Mouse (Mus musculus) inflammation-experienced regulatory T-cells, adult 16 weeks (primary cell): ENCODE measurements around the gene Eml2. TPM values are rescaled to one million over a fixed set of nuclear protein-coding genes. Genes with fewer than 3 reads are reported as not detected.

Experiments used
- polyA plus RNA-seq: library from polyadenylated mRNA; unstranded; fragments of 100-300 nt; shearing (Covaris generic); gene quantifications from one replicate; pipeline ENCODE4 v1.2.1, GENCODE M21; 2017

Eml2 gene
- polyA plus RNA-seq: 38.3 TPM

GRCm38 (mm10) chr7:19175708-19176515 is at the start of gene Eml2:
Eml2 (plus strand) TSS chr7:19176421.

GRCm38 (mm10) chr7:19148875-19149541 is 27.2 kb upstream of the Eml2 start, which contains the start of gene Qpctl:
Qpctl (minus strand) TSS chr7:19149291.

GRCm38 (mm10) chr7:19149626-19150025 is 26.6 kb upstream of the Eml2 start, which contains the start of gene Snrpd2:
Snrpd2 (plus strand) TSS chr7:19149722.

GRCm38 (mm10) chr7:19165656-19166423 is 10.4 kb upstream of the Eml2 start, which contains the start of gene Gipr:
Gipr (minus strand) TSS chr7:19166127.

GRCm38 (mm10) chr7:19211996-19212755 is 36.0 kb downstream of the Eml2 start, which contains the start of gene Gpr4:
Gpr4 (plus strand) TSS chr7:19212538.

GRCm38 (mm10) chr7:19227883-19228792 is 51.9 kb downstream of the Eml2 start, which contains the start of gene Opa3:
Opa3 (plus strand) TSS chr7:19228334.

Other genes with a start within 250 kb of the Eml2 start
- gene Nanos2, start 189.0 kb upstream of the Eml2 start, polyA plus RNA-seq: not detected
- gene Mypop, start 185.2 kb upstream of the Eml2 start, polyA plus RNA-seq: 3.3 TPM
- gene Irf2bp1, start 172.4 kb upstream of the Eml2 start, polyA plus RNA-seq: 6.5 TPM
- not detected for gene Foxa3, start 152.9 kb upstream of the Eml2 start, polyA plus RNA-seq
- 23.0 TPM for gene Sympk, start 152.0 kb upstream of the Eml2 start, polyA plus RNA-seq
- not detected for gene Rsph6a, start 121.7 kb upstream of the Eml2 start, polyA plus RNA-seq
- gene Dmwd, start 100.2 kb upstream of the Eml2 start, polyA plus RNA-seq: not detected
- 1.4 TPM for gene Dmpk, start 92.6 kb upstream of the Eml2 start, polyA plus RNA-seq
- gene Six5, start 81.8 kb upstream of the Eml2 start, polyA plus RNA-seq: 0.35 TPM
- gene Gm4969, start 58.1 kb upstream of the Eml2 start, polyA plus RNA-seq: not detected
- 36.5 TPM for gene Fbxo46, start 56.6 kb upstream of the Eml2 start, polyA plus RNA-seq
- gene Qpctl, start 27.1 kb upstream of the Eml2 start, polyA plus RNA-seq: 14.1 TPM
- gene Snrpd2, start 26.7 kb upstream of the Eml2 start, polyA plus RNA-seq: 46.5 TPM
- not detected for gene Gipr, start 10.3 kb upstream of the Eml2 start, polyA plus RNA-seq
- 0.10 TPM for gene Gpr4, start 36.1 kb downstream of the Eml2 start, polyA plus RNA-seq
- gene Opa3, start 51.9 kb downstream of the Eml2 start, polyA plus RNA-seq: 25.0 TPM
- 290 TPM for gene Vasp, start 95.4 kb downstream of the Eml2 start, polyA plus RNA-seq
- 3.4 TPM for gene Ppm1n, start 103.6 kb downstream of the Eml2 start, polyA plus RNA-seq
- gene Rtn2, start 106.2 kb downstream of the Eml2 start, polyA plus RNA-seq: not detected
- gene Fosb, start 133.6 kb downstream of the Eml2 start, polyA plus RNA-seq: 0.62 TPM
- gene Ercc1, start 168.4 kb downstream of the Eml2 start, polyA plus RNA-seq: 98.2 TPM
- 13.1 TPM for gene Cd3eap, start 183.1 kb downstream of the Eml2 start, polyA plus RNA-seq
- 0.45 TPM for gene Ppp1r13l, start 183.3 kb downstream of the Eml2 start, polyA plus RNA-seq
- 11.8 TPM for gene Ercc2, start 205.6 kb downstream of the Eml2 start, polyA plus RNA-seq
- 19.1 TPM for gene Klc3, start 227.7 kb downstream of the Eml2 start, polyA plus RNA-seq
- not detected for gene Ckm, start 228.4 kb downstream of the Eml2 start, polyA plus RNA-seq